Mouse (Mus musculus): ENCODE results near the gene Loxl1. TPM values are rescaled to one million over a fixed set of nuclear protein-coding genes. Genes with fewer than 3 reads are reported as not detected.
"Not testable (repeated sequence)": the region's sequence is repeated elsewhere in the genome, so short reads cannot be mapped to it uniquely, and the experiment has no call there.

Gene Loxl1
- polyA plus RNA-seq, 1 experiment from 2014 or later, result 9.2 TPM

- Histone ChIP-seq H3K27me3 (replicated peaks; ENCODE audit: control insufficient read depth, insufficient read depth, low read length) (no peaks in the 10 kb centered on the region), H3K4me3 (ENCODE audit: low read depth, low read length) (no peak overlapping the region), H3K4me2 (ENCODE audit: low read length) (no peak overlapping the region), H3K9me3 (replicated peaks; ENCODE audit: control insufficient read depth, low read length) (no peaks in the 10 kb centered on the region), H3K4me1 (ENCODE audit: control insufficient read depth, insufficient read depth, low read length) (no peaks in the 10 kb centered on the region), H3K27ac (ENCODE audit: low read depth, low read length) (no peak overlapping the region), H3K9ac (ENCODE audit: low read length) (no peak overlapping the region), H3K36me3 (ENCODE audit: control insufficient read depth, insufficient read depth, low read length) (no peaks in the 10 kb centered on the region)
- WGBS, result 57% methylated on average over 12 of the region's 12 CpGs
- ATAC-seq, result 0 out of 2 replicates have a peak, but pooled peaks have one; percentile 37
- peak; percentile 87 for DNase-seq (ENCODE audit: low spot score)
Measured at GRCm38 (mm10) chr9:58268384-58269313, 44.3 kb downstream of the Loxl1 start.

GRCm38 (mm10) chr9:58267046-58267445 lies 45.9 kb downstream of the Loxl1 start:
- no peaks in the 10 kb centered on the region for H3K4me1 ChIP-seq (ENCODE audit: control insufficient read depth, insufficient read depth, low read length)
- H3K4me2 ChIP-seq (ENCODE audit: low read length), result no peak overlapping the region
- DNase-seq (ENCODE audit: low spot score), result no peak
- ATAC-seq, result no peak
- WGBS, result 79% methylated on average over 3 of the region's 3 CpGs
- H3K4me3 ChIP-seq (ENCODE audit: low read depth, low read length), result no peak overlapping the region
- H3K36me3 ChIP-seq (ENCODE audit: control insufficient read depth, insufficient read depth, low read length), result peaks cover 9% of the 10 kb centered on the region
- H3K9ac ChIP-seq (ENCODE audit: low read length), result no peak overlapping the region
- H3K27me3 ChIP-seq (replicated peaks; ENCODE audit: control insufficient read depth, insufficient read depth, low read length), result no peaks in the 10 kb centered on the region
- H3K9me3 ChIP-seq (replicated peaks; ENCODE audit: control insufficient read depth, low read length), result no peaks in the 10 kb centered on the region
- no peak overlapping the region for H3K27ac ChIP-seq (ENCODE audit: low read depth, low read length)

- Histone ChIP-seq H3K27me3 (replicated peaks; ENCODE audit: control insufficient read depth, insufficient read depth, low read length) (no peaks in the 10 kb centered on the region), H3K9me3 (replicated peaks; ENCODE audit: control insufficient read depth, low read length) (no peaks in the 10 kb centered on the region), H3K4me1 (ENCODE audit: control insufficient read depth, insufficient read depth, low read length) (no peaks in the 10 kb centered on the region), H3K4me3 (ENCODE audit: low read depth, low read length) (no peak overlapping the region), H3K9ac (ENCODE audit: low read length) (no peak overlapping the region), H3K36me3 (ENCODE audit: control insufficient read depth, insufficient read depth, low read length) (peaks cover 14% of the 10 kb centered on the region), H3K27ac (ENCODE audit: low read depth, low read length) (no peak overlapping the region), H3K4me2 (ENCODE audit: low read length) (no peak overlapping the region)
- 39% methylated on average over 4 of the region's 4 CpGs for WGBS
- ATAC-seq (no peak), DNase-seq (ENCODE audit: low spot score) (no peak)
Measured at GRCm38 (mm10) chr9:58266571-58267011, 46.4 kb downstream of the Loxl1 start.

GRCm38 (mm10) chr9:58265368-58265767 lies 47.6 kb downstream of the Loxl1 start:
- ATAC-seq, result no peak
- Histone ChIP-seq H3K4me1 (ENCODE audit: control insufficient read depth, insufficient read depth, low read length) (no peaks in the 10 kb centered on the region), H3K9me3 (replicated peaks; ENCODE audit: control insufficient read depth, low read length) (no peaks in the 10 kb centered on the region), H3K27me3 (replicated peaks; ENCODE audit: control insufficient read depth, insufficient read depth, low read length) (no peaks in the 10 kb centered on the region), H3K4me3 (ENCODE audit: low read depth, low read length) (no peak overlapping the region), H3K4me2 (ENCODE audit: low read length) (no peak overlapping the region), H3K9ac (ENCODE audit: low read length) (no peak overlapping the region), H3K27ac (ENCODE audit: low read depth, low read length) (no peak overlapping the region), H3K36me3 (ENCODE audit: control insufficient read depth, insufficient read depth, low read length) (peaks cover 23% of the 10 kb centered on the region)
- 77% methylated on average over 3 of the region's 3 CpGs for WGBS
- no peak for DNase-seq (ENCODE audit: low spot score)

GRCm38 (mm10) chr9:58262507-58262906 lies 50.5 kb downstream of the Loxl1 start:
- ATAC-seq (no peak), DNase-seq (ENCODE audit: low spot score) (no peak)
- Histone ChIP-seq H3K4me2 (ENCODE audit: low read length) (no peak overlapping the region), H3K36me3 (ENCODE audit: control insufficient read depth, insufficient read depth, low read length) (peaks cover 47% of the 10 kb centered on the region), H3K4me3 (ENCODE audit: low read depth, low read length) (no peak overlapping the region), H3K27me3 (replicated peaks; ENCODE audit: control insufficient read depth, insufficient read depth, low read length) (no peaks in the 10 kb centered on the region), H3K9me3 (replicated peaks; ENCODE audit: control insufficient read depth, low read length) (no peaks in the 10 kb centered on the region), H3K4me1 (ENCODE audit: control insufficient read depth, insufficient read depth, low read length) (no peaks in the 10 kb centered on the region), H3K9ac (ENCODE audit: low read length) (no peak overlapping the region), H3K27ac (ENCODE audit: low read depth, low read length) (no peak overlapping the region)
- WGBS, result 95% methylated on average over 5 of the region's 5 CpGs

- no peak overlapping the region for H3K9ac ChIP-seq (ENCODE audit: low read length)
- H3K9me3 ChIP-seq (replicated peaks; ENCODE audit: control insufficient read depth, low read length), result no peaks in the 10 kb centered on the region
- no peak for DNase-seq (ENCODE audit: low spot score)
- no peak overlapping the region for H3K4me3 ChIP-seq (ENCODE audit: low read depth, low read length)
- no peaks in the 10 kb centered on the region for H3K27me3 ChIP-seq (replicated peaks; ENCODE audit: control insufficient read depth, insufficient read depth, low read length)
- no peak overlapping the region for H3K4me2 ChIP-seq (ENCODE audit: low read length)
- 95% methylated on average over 10 of the region's 10 CpGs for WGBS
- H3K4me1 ChIP-seq (ENCODE audit: control insufficient read depth, insufficient read depth, low read length), result no peaks in the 10 kb centered on the region
- H3K36me3 ChIP-seq (ENCODE audit: control insufficient read depth, insufficient read depth, low read length), result peaks cover 48% of the 10 kb centered on the region
- H3K27ac ChIP-seq (ENCODE audit: low read depth, low read length), result no peak overlapping the region
- no peak for ATAC-seq
Measured at GRCm38 (mm10) chr9:58255704-58256685, 57.0 kb downstream of the Loxl1 start.

- Histone ChIP-seq H3K9ac (ENCODE audit: low read length) (no peak overlapping the region), H3K4me2 (ENCODE audit: low read length) (no peak overlapping the region), H3K36me3 (ENCODE audit: control insufficient read depth, insufficient read depth, low read length) (peaks cover 41% of the 10 kb centered on the region), H3K27ac (ENCODE audit: low read depth, low read length) (no peak overlapping the region), H3K27me3 (replicated peaks; ENCODE audit: control insufficient read depth, insufficient read depth, low read length) (no peaks in the 10 kb centered on the region), H3K4me3 (ENCODE audit: low read depth, low read length) (no peak overlapping the region), H3K4me1 (ENCODE audit: control insufficient read depth, insufficient read depth, low read length) (no peaks in the 10 kb centered on the region), H3K9me3 (replicated peaks; ENCODE audit: control insufficient read depth, low read length) (no peaks in the 10 kb centered on the region)
- no peak for ATAC-seq
- DNase-seq (ENCODE audit: low spot score), result no peak
- 50% methylated on average over 2 of the region's 2 CpGs for WGBS
Measured at GRCm38 (mm10) chr9:58255105-58255504, 57.9 kb downstream of the Loxl1 start.

GRCm38 (mm10) chr9:58253805-58254122 lies 59.2 kb downstream of the Loxl1 start:
- DNase-seq (ENCODE audit: low spot score); ATAC-seq; H3K27me3 ChIP-seq (replicated peaks; ENCODE audit: control insufficient read depth, insufficient read depth, low read length); H3K4me1 ChIP-seq (ENCODE audit: control insufficient read depth, insufficient read depth, low read length); H3K9me3 ChIP-seq (replicated peaks; ENCODE audit: control insufficient read depth, low read length): not testable (repeated sequence)
- peak overlapping the region; percentile 90 for H3K9ac ChIP-seq (ENCODE audit: low read length)
- WGBS, result 78% methylated on average over 5 of the region's 5 CpGs
- H3K4me2 ChIP-seq (ENCODE audit: low read length), result peak overlapping the region; percentile 76
- H3K27ac ChIP-seq (ENCODE audit: low read depth, low read length), result peak overlapping the region; percentile 46; the same call in 1 of the 2 replicates
- H3K36me3 ChIP-seq (ENCODE audit: control insufficient read depth, insufficient read depth, low read length), result peaks cover 30% of the 10 kb centered on the region
- peak overlapping the region; percentile 71 for H3K4me3 ChIP-seq (ENCODE audit: low read depth, low read length)

All from forebrain, embryonic 14.5 days (tissue).